Mouse (Mus musculus) lung, embryonic 16.5 days (tissue): ENCODE results near the gene Frmd4b. TPM values are rescaled to one million over a fixed set of nuclear protein-coding genes. Genes with fewer than 3 reads are reported as not detected.

Source experiments
- ATAC-seq: fragments of 200-750 bp; cut with Nextera tagmentation; 2 replicates; pipeline ENCODE4 v1.8.0; 2017; ENCODE audit warnings: low read depth, mild to moderate bottlenecking, moderate library complexity
- H3K27ac ChIP-seq: fragments of 300-500 bp; sonication (generic); 2 replicates; pipeline ENCODE4 v1.5.1; 2014; ENCODE audit warnings: mild to moderate bottlenecking, control low read depth, low read length
- H3K27me3 ChIP-seq: fragments of 300-500 bp; sonication (generic); 2 replicates; pipeline ENCODE4 v1.6.1; 2014; ENCODE audit warnings: low read depth, low read length, mixed read lengths; ENCODE audit not compliant: control insufficient read depth, insufficient read depth
- H3K36me3 ChIP-seq: fragments of 300-500 bp; sonication (generic); 2 replicates; pipeline ENCODE4 v1.6.1; 2014; ENCODE audit warnings: low read length; ENCODE audit not compliant: control insufficient read depth, insufficient read depth
- H3K4me1 ChIP-seq: fragments of 300-500 bp; sonication (generic); replicated peaks from 2 replicates; pipeline ENCODE4 v1.6.1; 2014; ENCODE audit warnings: low read length, mixed read lengths; ENCODE audit not compliant: control insufficient read depth, insufficient read depth
- H3K4me2 ChIP-seq: fragments of 300-500 bp; sonication (generic); 2 replicates; pipeline ENCODE4 v1.6.1; 2014; ENCODE audit warnings: low read depth, low read length, control low read depth
- H3K4me3 ChIP-seq: fragments of 300-500 bp; sonication (generic); 2 replicates; pipeline ENCODE4 v1.5.1; 2014; ENCODE audit warnings: mild to moderate bottlenecking, low read length, control low read depth
- H3K9ac ChIP-seq: fragments of 300-500 bp; sonication (generic); 2 replicates; pipeline ENCODE4 v1.6.1; 2014; ENCODE audit warnings: low read length, control low read depth
- H3K9me3 ChIP-seq: fragments of 300-500 bp; sonication (generic); 2 replicates; pipeline ENCODE4 v1.6.1; 2016; ENCODE audit warnings: low read length; ENCODE audit not compliant: control insufficient read depth
- WGBS: fragments of 180-500 bp; shearing (Covaris S2); extraction: QIAGEN DNeasy Blood & Tissue Kit; methylation state at CpG from one replicate; pipeline ENCODE4 v1.1.7; 2014; 5-methylcytosine and 5-hydroxymethylcytosine counted together
- polyA plus RNA-seq: library from polyadenylated mRNA; unstranded; fragments of >200 nt; fragmentation: Nextera tagmentation; extraction: Ambion mirVana; gene quantifications from 2 replicates; pipeline ENCODE4 v1.2.1, GENCODE M21; 2015

Gene Frmd4b
- polyA plus RNA-seq, 1 experiment from 2014 or later: 17.9 TPM

DNA sequence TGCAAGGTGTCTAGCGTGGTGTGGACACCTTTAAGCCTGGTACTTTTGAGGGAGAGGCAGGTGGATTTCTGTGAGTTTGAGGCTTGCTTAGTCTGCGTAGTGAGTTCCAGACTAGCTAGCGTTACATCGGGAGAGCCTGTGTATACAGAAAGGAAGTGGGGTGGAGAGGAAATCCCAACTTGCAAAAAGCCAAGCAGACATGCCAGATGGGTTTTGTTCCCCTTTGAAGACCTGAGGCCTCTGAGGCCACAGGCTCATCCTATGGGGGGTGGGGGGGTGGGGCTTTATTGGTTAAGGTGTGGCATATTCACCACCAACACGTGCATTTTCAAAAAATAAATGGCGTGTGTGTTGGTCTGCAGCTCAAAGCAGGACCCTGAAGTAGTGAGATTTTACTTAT lies 316.7 kb downstream of the Frmd4b start:
- Histone ChIP-seq H3K9me3 (no peaks in the 10 kb centered on the region), H3K4me2 (no peak overlapping the region), H3K4me1 (no peaks in the 10 kb centered on the region; the same call in 1 of the 2 replicates), H3K4me3 (no peak overlapping the region), H3K27me3 (no peaks in the 10 kb centered on the region), H3K36me3 (peaks cover 16% of the 10 kb centered on the region), H3K9ac (no peak overlapping the region), H3K27ac (no peak overlapping the region)
- 84% methylated on average over 6 of the region's 6 CpGs for WGBS
- no peak for ATAC-seq

DNA sequence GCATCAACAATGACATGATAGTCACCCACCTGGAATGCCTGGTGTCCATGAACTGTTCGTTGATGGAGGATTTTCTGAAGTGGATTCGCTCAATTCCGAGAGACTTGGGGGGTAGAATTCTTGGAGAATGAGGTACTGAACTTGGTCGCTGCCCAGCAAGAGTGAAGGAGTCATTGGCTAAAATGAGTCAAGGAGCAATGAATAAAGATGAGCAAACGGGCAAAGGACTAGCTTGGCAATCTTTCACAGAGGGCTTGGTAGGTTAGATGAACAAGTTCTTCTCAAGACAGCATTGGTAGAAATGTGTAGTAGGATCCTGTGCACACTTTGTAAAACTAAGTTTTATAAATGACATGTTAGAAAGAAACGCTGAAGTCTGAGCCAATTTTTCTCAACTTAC lies 317.2 kb downstream of the Frmd4b start:
- no peak overlapping the region for H3K9ac ChIP-seq
- WGBS: 88% methylated on average over 6 of the region's 6 CpGs
- H3K9me3 ChIP-seq: no peaks in the 10 kb centered on the region
- no peaks in the 10 kb centered on the region for H3K27me3 ChIP-seq
- no peaks in the 10 kb centered on the region; the same call in 1 of the 2 replicates for H3K4me1 ChIP-seq
- peaks cover 19% of the 10 kb centered on the region for H3K36me3 ChIP-seq
- no peak overlapping the region for H3K27ac ChIP-seq
- ATAC-seq: no peak
- no peak overlapping the region for H3K4me3 ChIP-seq
- no peak overlapping the region for H3K4me2 ChIP-seq

DNA sequence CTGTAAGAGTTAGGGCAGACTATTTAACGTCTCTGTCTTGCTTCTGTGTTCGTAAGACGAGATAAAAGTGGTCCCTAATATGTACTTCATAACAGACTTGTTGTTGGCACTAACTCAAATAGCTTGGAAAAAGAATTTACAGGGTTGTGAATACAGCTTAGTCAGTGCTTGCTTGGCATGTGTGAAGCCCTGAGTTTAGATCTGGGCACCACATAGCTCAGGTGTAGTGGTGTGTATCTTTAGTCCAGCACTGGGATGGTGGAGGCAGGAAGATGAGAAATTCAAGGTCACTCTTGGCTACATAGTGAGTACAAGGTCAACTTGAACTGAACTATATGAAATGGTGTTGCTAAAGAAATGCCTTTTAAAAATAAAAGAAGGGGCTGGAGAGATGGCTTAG lies 320.2 kb downstream of the Frmd4b start:
- Histone ChIP-seq H3K36me3 (peaks cover 16% of the 10 kb centered on the region), H3K9ac (no peak overlapping the region), H3K27me3 (no peaks in the 10 kb centered on the region), H3K27ac (no peak overlapping the region), H3K4me3 (no peak overlapping the region), H3K9me3 (no peaks in the 10 kb centered on the region), H3K4me2 (no peak overlapping the region), H3K4me1 (peaks cover 22% of the 10 kb centered on the region)
- no peak for ATAC-seq
- WGBS: 64% methylated on average over 3 of the region's 3 CpGs

DNA sequence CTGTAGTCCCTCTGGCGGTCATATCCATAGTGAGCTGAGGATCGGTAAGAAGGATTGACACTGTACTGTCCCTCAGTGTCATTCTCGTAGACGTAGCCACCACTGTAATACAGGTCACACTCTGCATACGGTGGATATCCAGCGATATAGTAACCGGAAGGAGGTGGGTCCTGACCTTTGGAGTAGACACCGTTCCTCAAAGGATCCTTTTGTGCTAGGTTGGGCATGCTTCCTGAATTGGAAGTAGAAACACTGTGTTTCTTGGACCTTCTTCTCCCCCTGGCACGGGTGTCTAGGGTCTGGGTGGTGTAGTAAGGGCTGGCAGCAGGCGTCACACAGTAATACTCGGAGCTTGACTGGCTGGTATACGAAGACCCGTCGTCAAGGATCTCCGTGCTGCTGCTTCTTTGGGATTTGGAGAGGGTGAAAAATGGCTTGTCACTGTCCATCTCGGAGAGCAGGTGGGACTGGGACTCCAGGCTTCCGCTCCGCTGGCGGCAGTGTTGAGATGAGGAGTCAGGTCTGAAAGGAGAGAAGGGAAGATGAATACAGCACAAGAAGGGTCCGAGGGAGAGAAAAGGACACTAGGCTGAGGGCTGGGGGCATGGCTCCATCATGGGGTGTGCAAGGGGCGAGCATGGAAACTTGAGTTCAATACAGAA lies 321.3 kb downstream of the Frmd4b start:
- no peak overlapping the region for H3K4me3 ChIP-seq
- H3K4me1 ChIP-seq: peaks cover 26% of the 10 kb centered on the region
- H3K9ac ChIP-seq: no peak overlapping the region
- no peak overlapping the region for H3K4me2 ChIP-seq
- no peaks in the 10 kb centered on the region for H3K27me3 ChIP-seq
- H3K9me3 ChIP-seq: no peaks in the 10 kb centered on the region
- peaks cover 16% of the 10 kb centered on the region for H3K36me3 ChIP-seq
- WGBS: 91% methylated on average over 21 of the region's 21 CpGs
- no peak for ATAC-seq
- no peak overlapping the region for H3K27ac ChIP-seq

DNA sequence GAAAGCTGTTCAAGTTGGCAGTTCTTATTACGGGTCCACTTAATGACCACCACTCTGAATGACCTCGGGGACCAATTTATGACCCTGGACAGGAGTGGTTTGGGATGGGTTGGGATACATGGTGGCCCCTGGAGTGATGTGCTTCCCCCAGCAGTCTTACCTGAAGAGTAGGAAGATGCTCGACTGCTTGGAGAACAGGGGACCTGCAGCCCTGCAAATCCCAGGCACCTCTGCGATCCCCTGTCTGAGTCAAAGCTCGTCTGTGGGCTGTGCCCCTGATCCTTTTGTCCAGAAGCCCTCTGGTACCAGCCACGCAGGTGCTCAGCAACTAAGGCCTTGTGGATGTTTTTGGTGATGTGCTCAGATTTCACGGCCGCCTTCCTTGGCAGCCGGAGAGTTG lies 321.9 kb downstream of the Frmd4b start:
- Histone ChIP-seq H3K4me3 (no peak overlapping the region), H3K9ac (no peak overlapping the region), H3K36me3 (peaks cover 14% of the 10 kb centered on the region), H3K4me1 (peaks cover 29% of the 10 kb centered on the region), H3K27ac (0 out of 2 replicates have a peak overlapping the region, but pooled peaks have one; percentile 45), H3K27me3 (no peaks in the 10 kb centered on the region), H3K9me3 (no peaks in the 10 kb centered on the region), H3K4me2 (no peak overlapping the region)
- ATAC-seq: no peak
- WGBS: 85% methylated on average over 9 of the region's 9 CpGs

DNA sequence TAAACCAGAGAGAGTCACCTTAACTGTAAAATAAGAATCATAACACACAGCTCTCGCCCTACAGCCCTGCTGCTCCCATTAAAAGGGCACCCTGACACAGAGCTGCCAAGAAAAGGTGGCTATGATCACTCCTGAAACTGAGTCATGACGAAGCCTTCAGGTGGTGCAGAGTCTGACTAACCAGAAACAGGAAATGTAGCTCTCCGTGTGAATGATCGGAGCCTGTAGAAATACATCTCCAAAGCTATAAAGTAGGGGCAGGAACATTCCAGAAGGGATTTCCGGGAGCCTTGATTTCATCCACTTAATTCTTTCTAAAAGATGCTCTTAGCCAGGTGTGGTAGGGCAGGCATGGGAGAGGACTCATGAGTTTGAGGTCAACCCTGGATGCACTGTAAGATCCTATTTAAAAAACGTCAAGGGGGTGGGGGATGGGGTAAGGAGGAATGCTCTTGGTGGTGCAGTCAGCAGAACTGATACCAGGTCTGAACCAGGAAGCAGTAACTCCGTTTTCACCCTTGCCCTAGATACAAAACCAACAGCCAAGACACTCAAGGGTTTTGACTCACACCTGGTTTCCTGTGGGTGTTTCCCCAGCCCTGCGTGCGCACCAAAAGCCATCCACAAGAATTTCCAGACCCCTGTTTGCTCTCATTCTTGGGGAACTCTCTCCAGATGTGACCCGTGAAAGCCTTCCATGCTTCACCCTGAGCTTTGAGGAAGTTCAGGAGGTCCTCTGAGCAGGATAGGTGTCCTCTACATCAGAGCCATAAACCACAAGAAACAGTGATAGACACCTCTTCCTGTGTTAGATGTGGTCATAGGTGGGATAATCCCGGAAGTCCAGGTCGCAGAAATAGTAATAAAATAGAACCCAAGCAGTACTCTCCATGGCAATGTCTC lies 323.4 kb downstream of the Frmd4b start:
- WGBS: 54% methylated on average over 12 of the region's 12 CpGs

DNA sequence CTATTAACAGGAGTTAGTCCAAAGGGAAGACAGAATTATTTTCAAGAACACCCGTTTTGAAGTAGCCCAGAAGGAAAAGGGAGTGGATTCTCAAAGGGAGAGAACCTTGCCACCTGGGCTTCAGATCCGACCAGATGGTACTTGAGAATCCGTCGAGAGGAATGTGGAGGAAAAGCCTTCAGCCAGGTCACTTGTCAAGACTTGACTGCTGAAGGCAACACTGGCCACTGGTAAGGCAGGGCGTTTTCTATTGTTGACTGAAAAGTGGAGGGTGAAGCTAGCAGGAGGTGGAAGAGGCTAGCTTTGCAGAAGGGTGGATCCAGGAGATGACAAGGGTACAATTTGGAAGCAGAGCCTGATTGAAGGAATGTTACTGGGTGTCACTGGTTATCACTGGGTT lies 324.4 kb downstream of the Frmd4b start:
- Histone ChIP-seq H3K4me1 (peaks cover 37% of the 10 kb centered on the region), H3K36me3 (peaks cover 10% of the 10 kb centered on the region), H3K9me3 (no peaks in the 10 kb centered on the region), H3K9ac (no peak overlapping the region), H3K27ac (peak overlapping the region; percentile 89), H3K27me3 (no peaks in the 10 kb centered on the region), H3K4me3 (no peak overlapping the region), H3K4me2 (no peak overlapping the region)
- WGBS: 57% methylated on average over 5 of the region's 5 CpGs
- ATAC-seq: no peak

More for the DNA sequence above, 323.4 kb downstream of the Frmd4b start:
- Histone ChIP-seq H3K4me2 (0 out of 2 replicates have a peak overlapping the region, but pooled peaks have one; percentile 7), H3K4me3 (no peak overlapping the region), H3K9me3 (no peaks in the 10 kb centered on the region), H3K36me3 (peaks cover 14% of the 10 kb centered on the region), H3K9ac (no peak overlapping the region), H3K27me3 (no peaks in the 10 kb centered on the region), H3K27ac (peak overlapping the region; percentile 89), H3K4me1 (peaks cover 32% of the 10 kb centered on the region)
- peak; percentile 42; the same call in 1 of the 2 replicates for ATAC-seq

DNA sequence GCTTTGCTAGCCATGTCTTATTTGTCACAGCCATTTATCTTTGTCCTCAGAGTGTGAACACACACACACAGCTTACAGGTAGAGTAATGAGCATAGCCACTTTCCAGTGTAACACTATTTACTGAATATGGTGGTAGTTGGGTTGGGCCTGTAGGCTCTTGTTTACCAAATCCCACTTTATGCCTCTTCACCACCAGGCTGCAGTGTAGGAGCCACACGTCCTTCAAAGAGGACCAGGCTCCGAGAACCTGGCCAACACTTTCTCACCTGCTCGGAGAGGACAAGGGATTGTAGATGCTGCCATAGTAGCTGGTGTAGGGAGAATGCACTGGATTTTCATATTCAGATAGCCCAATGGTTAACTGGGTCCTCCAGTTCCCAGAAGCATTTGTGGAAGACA lies 325.2 kb downstream of the Frmd4b start:
- Histone ChIP-seq H3K36me3 (peaks cover 7% of the 10 kb centered on the region), H3K4me2 (no peak overlapping the region), H3K9me3 (no peaks in the 10 kb centered on the region), H3K27me3 (no peaks in the 10 kb centered on the region), H3K4me1 (peaks cover 38% of the 10 kb centered on the region), H3K27ac (peak overlapping the region; percentile 44; the same call in 1 of the 2 replicates), H3K9ac (no peak overlapping the region), H3K4me3 (no peak overlapping the region)
- WGBS: 75% methylated on average over 3 of the region's 3 CpGs
- ATAC-seq: no peak

DNA sequence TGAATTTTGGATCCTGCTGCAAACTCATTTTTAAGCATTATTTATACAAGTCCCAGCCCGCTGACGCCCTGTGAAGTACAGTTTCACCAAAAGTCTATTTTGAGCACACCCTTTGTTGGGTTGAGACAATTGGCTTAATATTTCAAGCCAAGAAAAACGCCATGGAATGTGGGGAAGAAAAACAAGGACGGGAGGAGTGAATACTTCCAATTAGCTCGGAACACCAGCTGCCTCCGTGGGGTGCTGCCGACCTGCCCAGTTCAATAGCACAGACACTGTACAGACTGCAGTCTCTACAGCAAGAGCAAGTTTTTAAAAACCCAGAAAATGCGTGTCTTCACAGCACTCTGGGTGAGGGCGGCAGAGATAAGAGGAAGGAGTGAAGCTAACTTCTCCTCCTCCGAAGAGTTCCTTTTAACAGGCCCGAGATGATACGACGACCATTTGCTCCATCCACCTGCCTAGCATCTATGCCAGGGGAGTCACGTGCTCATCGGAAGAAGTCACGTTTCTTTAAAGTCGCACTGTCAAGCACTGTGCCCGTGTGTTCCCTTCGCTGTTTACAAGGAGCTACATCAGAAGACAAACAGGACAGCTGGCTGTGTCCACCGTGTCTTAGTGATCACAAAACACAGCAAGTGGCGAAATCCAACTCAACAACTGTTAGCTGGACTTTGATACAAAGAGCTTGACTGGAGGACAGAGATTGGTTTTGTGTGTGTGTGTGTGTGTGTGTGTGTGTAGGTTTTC lies 326.0 kb downstream of the Frmd4b start:
- no peaks in the 10 kb centered on the region for H3K9me3 ChIP-seq
- no peak overlapping the region for H3K4me2 ChIP-seq
- no peaks in the 10 kb centered on the region for H3K27me3 ChIP-seq
- H3K27ac ChIP-seq: no peak overlapping the region
- H3K4me1 ChIP-seq: peaks cover 38% of the 10 kb centered on the region
- peaks cover 7% of the 10 kb centered on the region for H3K36me3 ChIP-seq
- no peak for ATAC-seq
- no peak overlapping the region for H3K9ac ChIP-seq
- WGBS: 66% methylated on average over 21 of the region's 21 CpGs
- H3K4me3 ChIP-seq: no peak overlapping the region
